Mouse (Mus musculus): Measurements from ENCODE around the gene Vav2.
A peak's percentile ranks its signal among the peaks of the same experiment; 100 is the strongest.

The Vav2 gene

DNA sequence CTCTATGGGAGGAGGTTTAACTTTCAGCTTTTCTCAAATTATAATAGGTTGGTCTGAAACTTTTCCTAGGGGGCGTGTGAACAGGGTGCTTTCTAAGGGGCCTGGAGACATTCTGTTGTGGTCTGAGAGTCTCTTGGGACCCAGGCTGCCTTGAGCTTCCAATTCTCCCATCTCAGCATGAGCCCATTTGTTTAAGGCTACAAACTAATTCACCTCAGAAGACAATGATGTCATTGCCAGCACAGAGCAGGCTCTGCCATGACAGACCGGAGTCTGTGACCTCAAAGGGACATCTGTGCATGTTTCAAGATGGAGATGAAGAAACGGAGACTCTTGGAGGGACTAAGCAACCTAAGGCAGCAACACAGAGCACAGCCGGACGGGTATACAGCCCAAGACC, 112.6 kb downstream of the Vav2 start:
- no peak for DNase-seq

DNA sequence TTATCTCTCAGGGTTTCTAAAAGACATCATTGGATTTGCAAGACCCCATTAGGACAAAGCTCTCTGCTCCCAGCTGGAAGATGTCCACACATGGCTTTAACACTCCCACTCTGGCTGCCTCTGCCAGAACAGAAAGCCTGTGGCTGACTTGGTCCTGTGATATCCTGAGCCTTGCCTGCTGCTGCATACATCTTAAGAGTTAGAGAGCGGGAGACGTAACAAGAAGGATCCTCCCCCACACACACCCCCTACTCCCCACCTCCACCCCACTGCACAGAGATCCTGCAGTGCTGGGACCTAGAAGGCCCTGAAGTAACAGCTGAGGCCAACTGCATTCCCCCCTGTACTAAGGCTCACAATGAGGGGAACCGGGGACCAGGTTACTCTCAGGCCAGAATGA, 114.3 kb downstream of the Vav2 start:
- DNase-seq: peak; percentile 66

DNA sequence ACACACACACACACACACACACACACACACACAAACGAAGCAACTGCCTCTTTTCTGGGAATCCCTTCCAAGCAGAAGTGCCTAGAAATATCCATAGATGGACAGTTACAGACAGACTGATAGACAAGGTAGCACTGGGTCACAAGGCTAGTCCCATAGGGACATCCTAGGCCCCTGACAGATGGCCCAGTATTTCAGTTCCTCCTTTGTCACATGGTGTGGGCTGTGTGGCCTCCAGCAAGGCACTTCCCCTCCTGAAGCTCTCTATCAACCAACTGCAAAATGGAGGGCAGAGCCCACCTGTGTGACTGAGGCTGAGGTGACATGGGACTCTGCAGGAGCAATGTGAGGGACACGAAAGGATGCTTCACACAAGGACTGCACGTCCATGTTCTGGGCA, 115.2 kb downstream of the Vav2 start:
- DNase-seq: no peak

DNA sequence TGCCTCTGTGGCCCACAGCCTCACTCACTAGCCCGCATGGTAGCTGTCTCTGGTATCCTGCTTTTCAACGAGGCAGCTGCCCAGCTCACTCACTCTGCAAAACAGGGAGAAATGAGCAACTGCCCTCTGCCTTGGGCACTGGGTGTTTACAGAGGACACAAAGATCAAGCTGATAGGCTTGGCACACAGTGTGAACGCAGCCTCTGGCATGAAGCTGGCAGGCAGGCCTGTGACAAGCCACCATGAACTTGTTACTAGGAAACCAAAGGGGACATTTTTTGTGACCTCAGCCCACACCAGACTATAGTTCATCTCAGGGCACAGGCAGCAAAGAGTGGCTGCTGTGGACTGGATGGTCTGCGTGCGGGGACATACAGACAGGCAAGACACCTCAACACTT, 115.9 kb downstream of the Vav2 start:
- no peak for DNase-seq

DNA sequence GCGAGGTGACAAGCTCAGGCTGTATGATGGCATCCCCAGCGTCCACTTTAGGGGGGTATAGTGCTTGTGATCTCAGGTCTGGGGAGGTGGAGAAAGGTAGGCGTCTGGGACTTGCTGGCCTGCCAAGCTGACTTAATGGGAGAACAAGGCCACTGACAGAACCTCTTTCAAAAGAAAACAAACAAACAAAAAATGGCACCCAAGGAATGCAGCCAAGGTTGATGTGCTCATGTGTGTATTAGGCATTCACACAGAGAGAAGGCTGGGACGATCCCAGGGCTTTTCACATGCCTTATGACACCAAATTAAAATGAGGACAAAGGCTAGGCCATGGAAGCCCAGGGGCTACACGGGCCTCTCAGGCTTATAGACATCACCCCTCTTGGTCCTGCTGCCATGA, 116.6 kb downstream of the Vav2 start:
- DNase-seq: no peak

DNA sequence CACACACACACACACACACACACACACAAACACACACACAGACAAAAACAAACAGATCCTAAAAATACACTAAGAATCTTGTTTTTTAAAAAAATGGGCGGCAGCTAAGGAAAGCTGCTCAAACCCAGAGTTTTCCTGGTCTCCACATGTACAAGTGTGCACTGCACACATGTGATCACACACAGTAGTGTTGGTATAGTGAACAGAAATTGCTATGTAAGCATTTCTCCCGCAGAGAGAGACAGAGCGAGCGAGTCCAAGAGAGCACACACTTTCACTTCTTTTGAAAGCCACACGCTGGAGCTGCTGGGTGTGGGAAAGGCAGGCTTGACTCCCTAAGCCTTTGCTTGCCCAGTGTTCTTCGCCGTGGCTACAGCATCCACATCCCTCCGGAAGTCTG, 120.2 kb downstream of the Vav2 start:
- no peak for DNase-seq

DNA sequence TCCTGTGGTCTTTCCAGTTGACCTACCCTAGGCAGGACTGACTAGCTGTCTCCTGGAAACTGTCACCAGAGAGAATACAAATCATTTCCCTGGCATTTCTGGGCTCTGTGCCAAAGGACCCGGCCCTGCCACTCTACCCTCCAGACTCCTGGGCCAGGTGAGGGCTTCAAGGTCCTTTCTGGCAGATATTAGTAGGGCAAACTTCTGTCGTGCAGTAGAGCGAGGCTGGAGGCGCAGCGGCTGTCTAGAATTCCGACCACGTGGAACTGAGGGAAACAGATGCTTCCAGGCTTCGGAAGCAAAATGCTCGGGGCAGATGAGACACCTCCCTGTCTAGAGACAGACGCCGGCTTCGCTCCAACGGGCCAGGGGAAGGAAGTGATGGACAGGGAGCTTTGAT, 122.1 kb downstream of the Vav2 start:
- peak; percentile 54 for DNase-seq

DNA sequence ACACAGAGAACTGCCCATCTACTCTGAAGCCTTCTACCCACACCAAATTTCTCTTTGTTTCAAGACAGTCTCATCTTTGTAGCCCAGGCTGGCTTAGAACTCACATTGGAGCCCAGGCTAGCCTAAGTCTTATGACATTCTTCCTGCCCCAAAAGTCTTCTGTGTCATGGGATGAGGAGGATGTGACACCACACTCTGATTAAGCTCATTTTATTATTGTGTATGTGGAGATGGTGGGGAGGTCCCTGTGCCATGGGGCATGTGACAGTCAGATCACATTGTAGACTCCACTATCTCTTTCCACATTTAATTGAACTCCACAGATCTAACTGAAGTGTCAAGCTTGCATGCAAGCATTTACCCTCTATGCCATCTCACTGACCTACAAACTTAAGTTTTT, 122.8 kb downstream of the Vav2 start:
- no peak for DNase-seq

DNA sequence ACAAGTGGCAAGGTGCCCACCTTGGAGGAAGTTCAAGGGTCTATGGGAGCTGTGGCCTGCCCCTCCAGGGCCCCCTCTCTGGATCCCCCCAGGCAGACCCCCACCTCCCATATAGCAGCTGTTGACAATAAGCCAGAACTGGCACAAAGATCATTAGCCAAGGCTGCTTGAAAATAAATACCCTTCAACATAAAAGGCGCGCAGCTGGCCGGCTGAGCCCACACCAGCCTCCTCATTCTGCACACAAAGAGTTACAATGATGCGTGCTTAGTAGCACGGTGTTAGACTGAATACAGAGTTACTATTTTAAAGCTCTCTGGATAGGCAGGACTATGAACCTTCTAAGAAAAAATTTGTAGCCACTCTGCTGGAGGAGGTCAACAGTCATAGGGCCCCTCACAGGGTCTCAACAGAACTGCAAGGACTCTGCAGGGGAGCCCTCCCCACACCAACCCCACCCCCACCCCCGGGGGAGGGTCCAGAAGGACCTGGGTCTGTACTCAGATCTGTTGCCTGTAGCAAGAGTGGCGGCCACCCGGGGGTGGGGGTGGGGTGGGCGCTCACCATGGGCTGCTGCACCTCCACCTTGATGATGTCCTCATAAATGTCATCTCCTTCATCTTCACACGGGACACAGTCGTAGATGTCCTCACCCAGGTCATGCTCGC, 125.3 kb downstream of the Vav2 start:
- DNase-seq: no peak

DNA sequence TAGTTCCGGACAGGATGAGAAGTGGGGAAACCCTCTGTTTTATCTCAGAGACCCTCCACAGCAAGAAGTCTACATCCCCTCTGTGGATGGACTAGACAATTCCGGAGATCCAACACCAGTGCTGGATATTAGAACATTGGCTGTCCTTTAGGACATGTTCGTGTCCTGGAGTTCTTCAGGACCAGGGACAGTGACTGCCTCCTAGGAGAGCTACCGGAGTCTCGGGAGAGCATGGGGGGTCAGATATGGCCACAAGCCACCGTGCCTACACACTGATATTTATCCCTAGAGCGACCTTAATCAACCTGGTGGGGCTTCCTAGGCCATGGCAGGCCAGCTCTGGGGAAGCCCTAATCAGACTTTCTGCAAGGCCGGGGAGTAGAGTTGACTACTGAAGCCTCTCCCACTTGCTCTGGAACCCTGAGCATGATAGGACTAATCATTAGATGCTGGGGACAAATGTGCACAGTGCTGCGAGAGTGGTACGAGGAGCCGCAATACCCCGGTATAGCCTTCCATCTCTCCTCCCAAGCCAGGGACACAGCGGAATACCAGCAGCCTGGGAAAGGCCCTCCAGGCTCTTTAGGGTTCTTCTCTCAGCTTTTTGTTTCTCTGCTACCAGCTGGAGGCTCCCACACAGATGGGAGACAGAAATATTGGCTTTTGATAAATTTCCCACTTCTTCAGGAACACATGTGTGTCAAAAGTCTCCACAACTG, 125.9 kb downstream of the Vav2 start:
- DNase-seq: no peak

DNA sequence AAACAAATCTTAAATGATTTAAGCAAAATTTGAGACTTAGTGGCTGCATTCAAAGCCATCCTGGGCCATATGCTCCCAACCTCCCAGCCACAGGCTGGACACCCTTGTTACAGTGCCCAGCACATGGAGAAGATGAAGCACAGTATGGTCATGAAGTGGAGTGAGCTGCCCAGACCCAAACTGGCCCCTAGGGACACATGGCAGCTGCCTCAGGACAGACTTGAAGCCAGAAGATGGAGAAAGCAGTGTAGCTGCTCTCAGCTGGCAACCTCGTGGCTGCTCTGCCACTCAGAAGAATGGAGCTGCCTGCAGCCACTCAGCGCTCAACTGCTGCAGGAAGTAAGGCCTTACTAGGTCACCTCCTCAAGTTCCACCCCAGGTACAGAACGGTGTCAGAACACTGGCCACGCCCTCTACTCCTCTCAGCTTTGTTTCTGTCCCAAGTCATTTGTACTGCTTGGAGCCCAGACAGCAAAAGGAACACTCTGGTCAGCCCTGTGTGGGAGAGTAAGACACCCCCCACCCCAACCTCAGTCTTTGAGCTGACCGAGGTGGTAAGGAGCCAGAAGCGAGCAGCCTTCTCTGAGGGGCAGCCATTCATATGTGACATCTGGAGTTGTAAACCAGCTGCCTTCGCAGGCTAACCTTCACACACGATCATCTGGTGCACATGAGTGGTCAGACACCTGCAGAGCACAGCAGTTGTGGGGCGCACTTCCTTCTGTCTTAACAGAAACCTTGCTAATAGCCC, 130.0 kb downstream of the Vav2 start:
- DNase-seq: no peak

DNA sequence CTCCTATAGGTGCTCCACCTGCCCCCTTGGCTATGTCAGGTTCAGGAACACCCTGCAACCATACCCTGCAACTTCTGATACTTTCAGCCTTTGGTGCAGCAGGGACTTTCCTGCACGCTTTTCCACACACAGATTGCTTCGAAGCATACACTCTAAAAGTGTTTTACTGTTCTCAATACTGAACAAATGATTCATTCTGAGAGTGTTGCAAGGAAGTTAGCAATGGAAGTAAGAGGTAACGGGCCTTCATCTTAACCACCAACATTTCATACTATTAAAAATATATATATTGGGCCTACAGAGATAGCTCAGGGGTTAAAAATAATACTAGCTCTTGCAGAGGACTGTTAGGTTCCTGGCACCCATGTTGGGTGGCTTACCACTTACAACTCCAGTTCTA, 132.1 kb downstream of the Vav2 start:
- no peak for DNase-seq

DNA sequence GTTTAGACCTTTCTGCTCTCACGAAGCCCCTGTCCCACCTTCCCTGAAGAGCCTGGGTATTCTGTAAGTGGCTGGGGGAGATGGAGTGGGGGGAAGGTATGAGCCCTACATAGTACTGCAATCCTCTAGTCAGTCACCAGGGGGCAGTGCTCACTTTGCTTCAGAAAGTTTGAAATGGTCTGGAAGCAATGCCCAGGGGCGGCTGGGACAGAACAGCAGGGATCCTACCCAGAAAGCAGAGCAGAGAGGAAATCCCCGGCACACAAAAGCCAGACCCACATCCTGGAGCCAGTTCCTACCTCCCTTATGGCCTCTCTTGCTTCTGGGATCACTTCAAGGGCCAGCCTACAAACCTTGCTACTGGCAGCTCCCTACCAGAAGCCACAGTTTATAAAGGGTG, 137.8 kb downstream of the Vav2 start:
- DNase-seq: peak; percentile 91

DNA sequence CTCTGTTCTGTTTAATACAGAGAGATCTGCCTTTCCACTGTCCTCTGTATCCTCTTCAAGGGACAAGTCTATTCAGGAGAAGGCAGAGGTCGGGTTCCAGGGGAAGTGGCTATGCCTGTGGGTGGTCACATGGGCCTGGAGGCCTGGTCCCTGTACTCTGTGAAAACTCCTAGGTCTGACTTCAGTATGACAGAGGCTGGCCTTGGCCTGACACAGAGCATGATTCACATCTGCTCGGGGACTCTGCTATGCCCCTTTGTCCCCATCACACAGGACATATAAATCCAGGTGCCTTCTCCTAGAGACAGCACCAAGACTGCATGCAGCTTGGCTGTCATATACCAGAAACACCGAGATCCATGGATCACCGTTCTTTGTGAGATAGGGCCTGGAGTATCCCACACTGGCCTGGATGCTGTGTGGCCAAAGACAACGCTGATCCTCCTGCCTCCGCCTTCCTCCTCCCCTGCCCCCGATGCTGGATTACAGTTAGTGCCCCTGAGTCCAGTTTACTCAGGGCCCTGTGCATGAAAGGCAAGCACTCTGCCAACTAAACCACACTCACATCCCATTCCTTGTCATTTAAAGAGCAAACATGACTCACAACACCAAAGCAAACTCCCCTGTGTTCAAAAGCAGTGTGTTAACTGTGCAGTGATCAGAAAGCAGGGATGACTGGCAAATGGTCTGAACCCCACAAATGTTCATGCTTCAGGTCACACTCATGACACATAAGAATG, 139.7 kb downstream of the Vav2 start:
- DNase-seq: no peak

DNA sequence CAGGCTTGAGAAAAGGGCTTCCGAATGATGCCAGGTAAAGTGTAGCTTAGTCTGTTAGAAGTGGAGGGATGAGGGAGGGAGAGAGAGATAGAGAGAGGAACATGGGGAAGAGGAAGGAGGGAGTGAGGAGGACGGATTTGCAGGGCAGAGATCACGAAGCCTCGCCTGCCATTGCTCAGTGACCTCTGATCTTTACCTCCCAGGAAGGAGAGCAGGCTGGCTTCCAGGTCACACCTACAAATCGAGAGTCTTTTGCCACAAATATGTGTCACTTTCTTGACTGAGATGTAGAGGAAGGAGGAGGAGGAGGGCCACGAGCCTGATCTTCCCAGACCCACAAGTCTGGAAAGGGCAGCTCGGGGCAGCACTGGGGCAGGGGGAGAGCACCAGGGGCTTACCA, 142.4 kb downstream of the Vav2 start:
- DNase-seq: no peak

DNA sequence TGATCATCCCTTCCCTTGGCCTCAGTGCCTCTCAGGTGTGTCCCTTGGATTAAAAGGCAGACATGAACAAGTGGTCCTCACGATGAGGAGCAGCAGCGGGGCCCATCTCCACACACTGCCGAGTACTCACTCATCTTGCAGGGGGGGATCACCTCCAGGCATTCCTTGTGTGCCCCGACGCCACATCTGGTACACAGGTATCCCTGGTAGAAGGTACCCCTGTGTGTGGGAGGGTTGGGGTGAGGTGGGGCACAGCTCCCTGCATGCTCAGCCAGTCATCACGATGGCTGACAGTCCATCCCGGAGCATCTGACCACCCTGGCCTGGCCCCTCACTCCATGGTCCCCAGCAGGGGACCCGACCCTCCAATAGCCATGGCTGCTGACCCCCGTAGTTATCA, 145.1 kb downstream of the Vav2 start:
- no peak for DNase-seq

DNA sequence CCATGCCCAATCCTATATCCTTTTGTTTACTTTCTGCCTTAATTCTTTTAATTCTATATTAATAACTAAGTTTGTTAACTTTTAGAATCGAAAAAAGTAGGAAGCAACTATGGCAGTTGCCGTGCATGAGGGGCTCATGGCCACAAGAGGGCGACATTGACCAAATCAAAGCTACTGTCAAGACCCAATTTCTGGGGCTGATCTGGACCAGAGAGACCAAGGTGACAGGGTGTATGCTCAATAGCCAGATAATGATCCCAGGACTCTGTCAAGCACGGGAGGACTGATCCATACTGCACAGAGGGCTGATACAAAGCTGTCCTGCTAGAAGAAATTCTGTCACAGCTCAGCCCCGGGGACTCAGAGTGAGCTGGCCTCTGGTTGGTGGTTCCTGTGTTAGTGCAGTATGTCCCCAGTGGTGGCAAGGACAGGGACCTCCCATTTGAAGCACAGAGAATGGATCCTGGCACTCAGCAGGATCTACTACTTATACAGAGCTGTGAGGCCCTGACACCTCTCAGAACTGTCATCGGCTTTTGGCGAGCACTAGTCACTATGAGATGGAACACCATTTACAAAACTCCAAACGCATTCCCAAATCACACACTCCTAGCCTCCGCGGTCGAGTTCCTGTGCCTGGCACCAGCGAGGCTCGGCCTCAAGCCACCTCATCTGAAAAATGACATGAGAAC, 145.8 kb downstream of the Vav2 start:
- peak; percentile 81 for DNase-seq

DNA sequence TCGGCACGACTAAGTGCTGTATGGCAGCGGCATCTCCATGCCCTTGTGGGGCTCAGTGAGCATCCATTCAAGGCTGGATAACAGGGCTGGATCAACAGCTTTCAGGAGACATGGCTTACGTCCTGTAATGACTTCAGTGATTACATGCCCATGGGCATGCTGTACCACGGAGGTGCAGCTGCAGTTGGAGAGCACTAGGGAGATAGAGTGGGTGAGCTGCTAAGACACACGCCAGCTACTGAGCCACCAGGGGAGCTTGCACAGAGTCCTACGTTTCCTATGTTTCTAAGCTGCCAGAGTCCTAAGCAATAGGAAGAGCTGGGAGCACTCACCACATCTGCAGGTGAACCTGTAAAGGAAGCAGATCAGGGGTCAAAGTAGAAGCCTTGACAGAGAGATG, 148.0 kb downstream of the Vav2 start:
- DNase-seq: no peak

DNA sequence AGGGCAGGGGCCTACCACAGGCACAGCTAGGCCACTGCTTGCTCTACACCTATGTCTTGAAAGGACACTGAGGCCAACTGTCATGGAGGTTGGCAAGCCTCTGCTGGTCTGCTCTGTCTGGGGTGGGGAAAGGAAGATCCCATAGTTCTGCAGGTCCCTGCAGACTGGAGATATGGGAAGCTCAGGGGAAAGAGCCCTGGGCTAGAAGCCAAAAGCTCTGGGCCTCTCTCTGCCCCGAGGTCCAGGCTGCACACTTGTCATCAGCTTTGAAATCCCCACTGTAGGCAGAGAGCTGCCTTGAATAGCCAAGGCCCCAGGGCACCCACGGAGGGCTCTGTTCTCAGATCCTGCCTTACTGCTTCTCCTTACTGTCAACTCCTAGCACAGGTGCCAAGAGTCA, 158.5 kb downstream of the Vav2 start:
- no peak for DNase-seq

DNA sequence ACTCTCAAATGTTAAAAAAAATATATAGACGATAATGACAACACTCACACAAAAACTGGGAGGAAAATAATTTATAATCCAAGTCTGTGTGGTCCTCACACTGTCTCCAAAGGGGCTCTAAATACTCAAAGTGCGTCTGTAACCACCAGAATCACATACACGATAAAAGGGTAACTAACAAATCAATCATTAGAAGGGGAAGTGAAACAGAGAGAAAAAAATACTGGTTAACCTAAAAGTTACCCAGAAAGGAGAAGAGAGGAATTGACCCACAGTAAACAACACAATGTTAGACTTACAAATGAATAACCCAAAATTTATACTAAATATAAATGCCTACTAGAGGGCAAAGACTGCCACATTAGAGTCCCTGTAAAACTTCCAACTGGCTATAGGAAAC, 161.0 kb downstream of the Vav2 start:
- DNase-seq: no peak

DNA sequence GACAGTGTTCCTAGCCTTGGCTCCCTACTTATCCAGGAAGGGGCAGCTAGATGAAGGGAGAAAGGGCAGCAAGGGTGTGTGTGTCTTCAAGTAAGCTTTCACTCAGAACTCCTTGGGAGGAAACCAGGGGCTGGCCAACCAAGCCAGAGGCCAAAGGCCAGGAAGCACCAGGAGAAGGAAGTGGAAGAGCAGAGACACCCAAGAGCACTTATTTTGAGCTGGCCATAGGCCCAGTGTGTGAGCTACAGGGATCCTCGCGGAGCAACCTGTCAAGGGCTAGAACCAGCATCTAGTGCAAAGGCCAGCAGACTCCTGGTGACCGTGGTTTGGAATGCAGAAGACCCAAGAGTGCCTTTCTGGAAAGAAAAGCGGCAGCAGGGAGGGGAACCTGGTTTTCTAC, 163.8 kb downstream of the Vav2 start:
- DNase-seq: no peak

DNA sequence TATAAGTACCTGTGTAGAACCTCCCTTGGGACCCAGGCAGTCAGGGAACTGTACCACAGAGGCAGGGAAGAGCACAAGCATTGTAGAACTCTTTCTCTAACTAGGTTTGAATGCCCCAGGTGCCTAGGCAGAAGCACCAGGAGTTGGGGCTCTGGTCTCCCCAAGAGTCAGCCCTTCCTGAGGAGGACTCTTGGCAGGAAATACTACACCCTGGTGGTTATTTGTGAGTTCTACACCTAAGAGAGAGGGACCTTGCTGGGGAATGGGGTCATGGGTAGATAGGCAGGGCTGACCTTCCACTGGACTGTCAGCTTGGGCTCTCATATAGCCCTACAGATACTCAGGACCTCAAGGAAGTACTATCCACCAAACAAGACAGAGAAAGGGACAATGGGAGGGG, 175.4 kb downstream of the Vav2 start:
- no peak for DNase-seq

DNA sequence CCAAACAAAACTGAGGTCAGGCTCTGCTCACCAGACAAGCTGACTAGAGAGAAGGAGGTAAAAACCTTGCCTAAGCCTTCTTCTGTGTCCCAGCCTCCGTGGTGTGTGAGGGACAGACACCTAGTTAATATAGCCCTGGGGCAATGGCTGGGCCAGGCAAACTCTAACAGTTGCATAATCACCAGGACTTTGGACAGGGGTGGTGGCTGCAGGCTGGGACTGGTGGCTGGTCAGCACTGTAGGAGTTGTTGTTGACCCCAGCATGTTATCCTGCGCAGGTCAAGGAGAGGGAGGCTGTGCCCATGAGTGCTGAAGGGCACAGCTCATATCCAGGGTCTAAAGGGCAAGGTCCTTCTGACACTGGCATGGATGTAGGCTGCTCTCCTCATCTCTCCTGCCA, 178.6 kb downstream of the Vav2 start, which contains the start of gene Sardh:
Gene Sardh (minus strand): TSS at position 127 of the 400 bp plus-strand sequence.
- DNase-seq: no peak

Measured in lung, postnatal 10 days (tissue).